Mouse (Mus musculus) gastrocnemius, postnatal 36 days (tissue): ENCODE results near the gene Pid1. TPM values are rescaled to one million over a fixed set of nuclear protein-coding genes. Genes with fewer than 3 reads are reported as not detected.

Experiments used
- DNase-seq, 2 experiments: peaks; one replicate each; pipeline ENCODE4 v3.0.0; 2022
- intact Hi-C: fragments of 180-260 bp; cut with DNase I; formaldehyde crosslinking; loops from one replicate; pipeline ENCODE4 v1.15.1; 2025
- long read RNA-seq, 2 experiments: library from polyadenylated mRNA; stranded (forward); transcript quantifications; one replicate each; pipeline ENCODE4 v2.0.0; 2021
- total RNA-seq, 2 experiments: library from RNA; stranded (reverse); gene quantifications; 2 replicates each; pipeline ENCODE4 v1.2.3; 2021

The Pid1 gene
- total RNA-seq = 1 to 10 TPM; 6.1 to 7.9 TPM
- long read RNA-seq, experiment 1, partial matches to known transcripts = 0 of 3 reads
- long read RNA-seq, experiment 1, other reads (novel, unspliced or antisense) = 1 of 3 reads
- long read RNA-seq, experiment 2, partial matches to known transcripts = 0 of 2 reads
- long read RNA-seq, experiment 2, other reads (novel, unspliced or antisense) = 0 of 2 reads

DNA sequence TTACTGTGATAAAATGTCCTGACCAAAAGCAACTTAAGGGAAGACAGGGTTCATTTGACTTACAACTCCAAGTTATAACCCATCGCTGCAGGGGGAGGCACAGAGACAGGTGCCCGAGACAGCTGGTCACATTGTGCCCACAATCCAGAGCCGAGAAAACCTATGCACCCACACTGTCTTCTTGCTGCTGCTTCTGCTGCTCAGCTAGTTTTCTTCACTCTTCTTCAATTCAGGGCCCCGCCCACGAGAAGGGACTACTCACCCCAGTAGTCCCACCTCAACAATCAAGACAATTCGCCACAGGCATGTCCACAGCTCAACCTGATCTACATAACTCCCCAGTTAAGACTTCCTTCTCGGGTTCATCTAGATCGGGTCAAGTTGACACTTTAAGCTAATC is at the start of gene Pid1:
Pid1 (minus strand) TSS at position 214 of the 400 bp plus-strand sequence.
- no peak for DNase-seq
- intact Hi-C loops = no loop called here

DNA sequence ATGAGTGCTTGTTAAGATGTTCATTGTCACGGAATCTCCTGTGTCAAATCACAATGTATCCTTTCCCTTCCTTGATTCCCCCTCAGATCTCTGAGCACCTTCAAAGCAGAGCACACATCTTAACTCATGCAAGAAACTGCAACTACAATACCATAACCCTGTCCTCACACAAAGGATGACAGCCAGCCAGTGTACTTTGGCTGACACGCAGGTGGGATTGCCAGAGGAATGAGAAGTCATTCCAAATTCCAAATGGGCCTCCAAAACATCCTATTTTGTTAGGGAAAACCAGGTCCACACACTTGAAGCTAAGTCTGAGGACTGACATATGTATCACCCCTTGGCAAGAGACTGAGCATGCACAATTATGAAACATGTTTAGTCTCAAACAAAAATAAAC is 45.5 kb upstream of the Pid1 start:
- DNase-seq = peak in 1 of 2 experiments; percentile 32
- intact Hi-C loops = no loop called here

DNA sequence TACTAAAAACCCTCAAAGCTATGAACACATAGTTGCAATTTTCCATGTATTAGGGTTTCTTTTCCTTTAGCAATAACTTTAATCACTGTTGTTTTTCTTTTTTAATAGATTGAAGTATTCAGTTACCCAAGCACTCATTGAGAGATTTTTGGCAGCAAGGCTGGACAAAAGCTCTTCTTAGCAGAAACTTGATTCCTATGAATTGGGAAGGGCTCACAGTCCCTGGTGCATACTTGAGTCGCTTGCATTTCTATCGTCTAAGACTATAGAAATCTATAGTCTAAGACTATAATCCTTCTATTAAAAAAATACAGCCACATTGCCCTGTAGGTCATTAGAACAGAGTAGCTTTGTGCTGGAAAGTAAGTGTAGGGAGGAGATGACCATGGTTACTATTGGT is 44.9 kb upstream of the Pid1 start:
- DNase-seq = no peak
- intact Hi-C loops = no loop called here

DNA sequence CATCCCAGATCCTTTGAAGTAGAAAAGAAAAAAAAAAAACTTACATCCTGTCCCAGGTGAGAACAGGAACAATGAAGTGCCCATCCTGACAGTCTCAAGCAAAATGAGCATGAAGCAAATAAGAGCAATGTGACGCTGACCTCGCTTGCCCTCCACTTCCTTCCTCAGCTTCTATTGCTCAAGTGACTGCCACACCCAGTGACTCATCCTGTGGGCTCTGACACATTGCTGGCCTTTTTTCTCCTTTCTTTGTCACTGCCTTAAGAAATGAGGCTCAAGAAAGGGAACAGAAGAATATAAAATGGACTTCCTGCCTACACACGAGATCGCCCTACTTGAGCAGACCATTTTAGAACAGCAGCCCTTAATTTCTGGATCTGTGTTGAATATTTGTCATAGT is 42.9 kb upstream of the Pid1 start:
- DNase-seq = peak; percentile 28 to 54
- intact Hi-C loops = no loop called here

DNA sequence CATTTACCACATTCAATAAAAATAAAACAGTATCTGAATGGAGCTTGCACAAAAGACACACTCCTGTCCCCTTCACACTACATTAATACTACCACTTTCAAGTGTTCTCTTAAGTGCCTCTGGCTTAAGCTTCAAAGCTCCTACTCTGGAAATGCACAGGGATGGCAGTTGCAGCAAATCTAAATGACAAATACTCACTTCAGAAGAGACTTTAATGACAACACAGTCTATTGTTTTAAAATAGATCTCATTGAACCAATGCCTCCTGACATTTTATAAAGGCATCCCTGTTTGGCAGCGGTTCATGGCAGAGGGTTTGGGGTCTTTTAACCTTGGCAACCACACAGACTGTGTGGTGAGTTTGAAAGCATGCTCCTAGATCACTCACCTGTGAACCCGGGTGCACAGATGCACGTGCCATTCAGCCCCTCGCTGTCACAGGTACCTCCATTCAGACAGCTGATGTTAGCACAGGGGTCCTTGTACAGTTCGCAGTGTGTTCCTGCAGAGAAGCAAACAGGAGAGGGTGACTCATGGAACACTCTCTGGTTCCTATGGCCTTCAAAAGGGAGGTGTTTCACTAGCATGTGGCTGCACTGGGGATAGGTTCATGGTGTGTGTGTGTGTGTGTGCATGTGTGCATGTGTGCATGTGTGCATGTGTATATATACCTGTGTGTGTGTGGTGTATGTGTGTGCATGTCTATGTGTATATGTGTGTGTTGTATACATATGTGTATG is 41.7 kb upstream of the Pid1 start:
- intact Hi-C loops = no loop called here
- no peak for DNase-seq

DNA sequence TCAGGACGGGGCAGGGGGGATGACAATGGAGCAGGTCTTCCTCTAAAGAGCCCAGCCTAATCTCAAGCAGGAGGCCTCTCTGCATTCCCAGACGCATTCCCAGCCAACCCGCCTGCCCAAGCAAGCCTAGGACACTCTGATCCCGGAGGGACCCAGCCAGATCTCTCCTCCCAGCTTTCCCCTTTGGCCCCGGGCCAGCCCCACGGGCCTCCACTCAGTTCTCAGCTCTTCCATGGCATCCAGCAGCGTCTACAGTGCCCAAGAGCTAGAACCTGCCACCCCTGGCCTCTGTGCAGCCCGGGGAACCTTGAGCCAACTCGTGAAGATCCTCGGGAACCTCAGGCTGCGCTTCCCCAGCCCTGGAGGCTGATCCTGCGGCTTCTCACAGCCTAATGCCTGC is 40.9 kb upstream of the Pid1 start:
- intact Hi-C loops = no loop called here
- DNase-seq = peak in 1 of 2 experiments; percentile 31

DNA sequence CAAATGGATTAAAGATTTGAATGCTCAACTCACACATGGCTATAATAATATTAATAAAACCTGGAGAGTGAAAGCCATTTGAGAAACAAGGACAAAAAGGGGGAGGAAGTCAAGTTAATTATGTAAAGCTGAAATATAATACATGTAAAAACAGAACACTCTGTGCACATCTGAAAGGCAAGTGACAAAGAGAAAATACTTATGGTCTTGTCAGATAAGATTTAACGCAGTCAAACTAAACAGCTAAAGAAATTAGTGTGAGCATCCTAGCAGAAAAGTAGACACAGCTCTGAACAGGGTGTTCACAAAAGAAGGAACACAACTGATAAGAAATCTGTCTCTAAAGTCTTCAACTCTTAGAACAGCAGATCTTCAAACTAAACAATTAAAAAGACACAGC is 38.2 kb upstream of the Pid1 start:
- DNase-seq = no peak
- intact Hi-C loops = no loop called here

DNA sequence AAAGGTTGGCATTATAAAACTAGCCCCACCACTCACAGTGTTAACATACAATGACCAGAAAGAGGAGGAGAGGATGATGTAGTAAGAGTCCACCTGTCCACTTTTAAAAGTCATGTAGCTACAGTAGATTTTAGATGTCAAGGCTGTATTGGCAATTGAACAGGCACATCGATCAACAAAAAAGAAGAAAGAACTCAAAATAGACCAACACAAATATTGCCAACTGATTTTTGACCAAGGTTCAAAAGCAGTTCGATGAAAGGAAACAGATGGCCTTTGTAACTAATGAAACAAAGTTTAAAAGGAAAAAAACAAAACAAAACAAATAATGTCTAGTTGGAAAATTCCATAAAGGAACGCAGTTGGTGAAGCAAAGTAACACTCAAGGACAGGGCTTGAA is 35.7 kb upstream of the Pid1 start:
- intact Hi-C loops = no loop called here
- DNase-seq = no peak

DNA sequence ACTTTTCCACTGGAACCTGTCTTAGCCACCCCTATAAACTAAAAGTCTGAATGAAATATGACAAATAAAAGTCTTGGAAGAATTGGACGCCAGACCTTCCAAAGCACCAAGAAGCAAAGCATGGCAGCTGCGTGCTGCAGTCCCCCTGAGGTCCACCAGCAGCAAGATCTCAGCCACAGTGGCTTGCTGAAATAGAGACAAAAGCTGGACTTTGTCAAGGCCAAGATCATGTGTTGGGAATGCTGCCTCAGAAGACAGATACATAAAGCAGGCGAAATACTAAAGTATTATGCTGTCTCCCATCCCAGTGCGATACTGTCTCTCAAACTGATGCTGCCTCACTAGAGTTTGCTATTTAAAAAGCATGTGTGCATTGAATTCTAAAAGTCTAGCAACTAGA is 35.1 kb upstream of the Pid1 start:
- intact Hi-C loops = no loop called here
- no peak for DNase-seq

DNA sequence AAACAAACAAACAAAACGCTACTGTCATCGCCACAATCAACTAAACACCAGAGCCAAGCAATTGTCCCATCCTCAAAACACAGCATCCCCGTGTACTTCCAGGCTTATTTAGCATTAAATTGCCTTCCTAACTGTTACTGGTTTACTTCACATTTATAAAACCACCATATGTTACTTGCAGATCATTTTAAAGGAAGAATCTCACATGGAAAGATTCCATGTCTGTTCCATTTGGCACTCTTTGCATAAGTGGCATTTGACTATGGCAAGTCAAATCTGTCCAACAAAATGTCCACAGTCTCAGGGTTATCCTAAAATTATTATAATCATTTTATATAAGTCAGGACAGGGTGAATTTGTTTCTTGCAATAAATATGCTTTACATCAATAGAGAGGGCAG is 32.8 kb upstream of the Pid1 start:
- no peak for DNase-seq
- intact Hi-C loops = no loop called here

DNA sequence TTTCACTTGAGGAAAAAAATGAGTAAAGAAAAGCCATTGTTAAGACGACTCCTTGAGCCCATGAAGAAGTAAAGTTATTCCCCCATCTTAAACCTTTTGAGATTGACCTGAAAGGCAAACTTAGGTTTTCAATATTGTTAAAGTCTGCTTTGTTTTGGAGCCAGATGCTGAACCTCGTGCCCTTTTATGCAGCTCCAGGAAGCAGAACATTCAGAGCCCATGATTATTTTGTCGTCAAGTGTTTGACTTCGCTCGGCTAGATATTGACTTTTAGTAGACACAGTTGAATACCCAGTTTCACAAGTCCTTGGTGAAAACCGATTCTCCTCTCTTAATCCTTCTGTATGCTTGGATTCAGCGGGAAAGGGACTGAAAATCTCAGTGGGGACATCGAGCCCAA is 31.9 kb upstream of the Pid1 start:
- intact Hi-C loops = no loop called here
- no peak for DNase-seq

DNA sequence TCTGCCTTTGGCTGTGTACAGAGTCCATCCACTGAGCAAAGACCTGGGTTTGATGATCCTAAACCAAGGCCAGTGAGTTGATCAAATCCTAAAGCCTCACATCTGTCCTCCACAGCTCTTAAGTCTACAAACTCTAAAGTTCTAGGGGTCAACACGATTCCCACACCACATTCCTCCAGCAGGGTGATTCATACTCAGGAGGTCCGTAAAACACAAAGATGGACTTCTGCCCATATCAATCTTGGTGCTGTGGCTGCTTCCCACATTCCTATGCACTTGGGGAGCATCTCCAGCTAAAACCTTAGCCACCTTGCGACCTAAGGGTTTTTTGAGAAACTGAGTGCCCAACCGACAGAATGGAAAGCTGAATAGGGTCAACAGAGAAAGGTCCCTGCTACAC is 27.0 kb upstream of the Pid1 start:
- no peak for DNase-seq
- intact Hi-C loops = no loop called here

DNA sequence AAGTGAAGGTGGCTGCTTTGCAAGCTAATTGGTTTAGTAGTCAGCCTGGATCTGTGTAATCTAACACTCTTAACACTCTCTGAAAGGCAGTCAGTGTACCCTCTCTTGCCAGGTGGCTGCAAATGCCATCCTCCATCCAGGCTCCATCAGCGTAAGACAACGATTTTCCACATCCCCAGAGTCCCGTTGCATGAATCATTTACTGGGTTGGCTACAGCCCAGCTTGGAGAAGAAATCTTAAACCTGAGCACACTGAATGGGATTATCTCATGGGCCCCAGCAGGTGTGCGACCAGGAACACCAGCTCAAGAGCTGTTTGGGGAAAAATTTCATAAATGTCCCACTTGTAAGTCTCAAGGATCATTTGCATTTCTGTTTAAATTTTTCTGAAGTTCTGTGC is 23.6 kb upstream of the Pid1 start:
- intact Hi-C loops = no loop called here
- no peak for DNase-seq

DNA sequence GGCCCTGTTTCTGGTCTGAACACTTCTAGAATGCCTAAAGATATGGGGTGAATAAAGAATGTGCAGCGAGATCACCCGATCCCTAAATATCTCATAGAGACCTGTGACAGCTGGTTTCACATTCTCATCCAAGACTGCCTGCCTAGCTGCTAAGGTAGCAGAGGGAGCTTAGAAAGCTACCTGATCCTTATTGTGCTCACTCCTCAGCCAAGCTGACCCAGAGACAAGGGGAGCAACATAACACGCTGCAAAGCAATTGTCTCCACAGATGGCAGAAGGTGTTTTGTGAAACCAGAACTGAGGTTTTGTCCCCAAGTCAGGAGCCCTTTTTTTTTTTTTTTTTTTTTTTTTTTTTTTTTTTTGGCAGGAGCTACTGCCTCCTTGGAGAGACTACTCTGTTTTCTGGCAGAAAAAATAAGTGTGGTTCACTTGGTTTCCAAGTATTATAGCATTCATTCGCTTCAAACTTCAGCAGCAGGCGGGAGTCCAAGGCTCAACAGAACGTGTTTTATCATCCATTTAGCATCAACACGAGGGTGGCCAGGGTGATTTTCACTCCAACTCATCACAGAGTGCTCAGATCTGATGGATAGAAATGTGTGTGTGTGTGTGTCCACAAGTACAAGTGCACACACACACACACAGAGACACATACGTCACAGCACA is 22.6 kb upstream of the Pid1 start:
- intact Hi-C loops = no loop called here
- DNase-seq = no peak

DNA sequence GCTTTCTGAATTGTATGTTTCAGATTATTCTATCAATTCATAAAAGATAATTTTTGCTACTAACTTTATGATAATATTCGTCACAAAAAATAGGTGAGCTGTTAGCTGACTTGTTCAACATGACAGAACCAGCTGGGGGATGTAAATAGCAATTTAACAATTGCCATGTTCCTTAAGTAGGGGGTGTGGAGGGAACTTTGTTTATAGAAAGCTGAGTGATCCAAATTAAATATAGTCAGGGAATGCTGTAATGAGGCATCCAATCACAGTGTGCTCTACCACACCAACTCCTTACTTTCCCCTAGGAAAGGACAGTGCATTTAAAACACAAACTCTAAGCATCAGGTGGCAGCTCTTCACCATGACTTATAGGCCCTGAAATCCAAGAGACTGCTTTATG is 18.7 kb upstream of the Pid1 start:
- intact Hi-C loops = no loop called here

DNA sequence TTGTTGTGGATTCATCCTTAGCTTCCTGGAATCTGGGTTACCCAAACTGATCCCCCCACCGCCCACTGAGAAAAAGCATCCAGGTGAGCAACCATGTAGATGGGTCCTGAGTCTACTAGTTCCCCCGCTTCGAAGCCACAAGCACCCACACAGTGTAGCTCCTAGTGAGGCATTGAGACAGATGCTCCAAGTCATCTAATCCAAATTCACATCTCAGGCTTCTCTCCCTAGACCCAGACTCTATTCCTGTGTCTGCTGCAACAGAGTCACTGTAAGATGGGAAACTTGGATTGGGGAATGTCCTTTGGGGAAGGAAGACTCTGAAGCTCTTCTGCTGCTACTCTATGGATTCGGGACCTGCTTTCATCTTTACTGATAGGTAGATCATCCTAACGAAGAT is 18.1 kb upstream of the Pid1 start:
- intact Hi-C loops = no loop called here
- DNase-seq = no peak

More for the DNA sequence above, 18.7 kb upstream of the Pid1 start:
- DNase-seq = no peak

DNA sequence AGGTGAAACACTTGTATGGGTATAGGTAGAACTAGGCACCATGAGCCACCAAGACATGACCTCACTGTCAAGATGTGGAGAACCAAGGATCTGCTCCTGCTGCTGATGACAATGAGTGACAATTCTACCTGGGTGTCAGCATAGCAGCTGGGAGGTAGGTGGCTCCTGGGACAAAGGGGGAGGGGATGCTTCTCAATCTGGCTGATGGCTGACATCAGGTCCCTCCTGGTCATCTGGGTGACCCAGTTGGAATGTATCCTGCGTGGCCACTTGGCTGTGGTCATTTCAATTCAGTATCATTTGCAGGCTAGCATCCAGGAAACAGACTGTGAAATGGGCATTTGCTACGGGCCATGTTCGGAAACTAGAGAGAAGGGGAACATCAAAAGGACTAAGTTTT is 16.9 kb upstream of the Pid1 start:
- intact Hi-C loops = no loop called here
- no peak for DNase-seq

DNA sequence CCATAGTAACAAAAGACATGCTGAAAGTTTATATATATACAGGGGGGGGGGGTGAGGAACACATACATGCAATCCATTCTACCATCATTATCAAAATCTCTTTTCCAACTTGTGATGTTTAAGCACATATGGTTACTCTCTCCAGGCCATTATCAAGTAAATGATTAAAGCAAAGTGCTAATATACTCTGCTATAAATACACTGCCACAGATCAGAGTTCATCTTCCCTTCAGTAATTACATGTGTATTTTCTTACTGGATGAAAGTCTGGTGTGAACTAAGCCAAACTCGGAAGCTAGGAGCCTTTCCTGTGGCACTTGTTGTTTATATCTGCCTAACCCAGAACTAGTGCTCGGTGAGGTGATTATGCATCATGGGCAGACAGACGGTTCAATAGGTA is 3.8 kb upstream of the Pid1 start:
- intact Hi-C loops = no loop called here

DNA sequence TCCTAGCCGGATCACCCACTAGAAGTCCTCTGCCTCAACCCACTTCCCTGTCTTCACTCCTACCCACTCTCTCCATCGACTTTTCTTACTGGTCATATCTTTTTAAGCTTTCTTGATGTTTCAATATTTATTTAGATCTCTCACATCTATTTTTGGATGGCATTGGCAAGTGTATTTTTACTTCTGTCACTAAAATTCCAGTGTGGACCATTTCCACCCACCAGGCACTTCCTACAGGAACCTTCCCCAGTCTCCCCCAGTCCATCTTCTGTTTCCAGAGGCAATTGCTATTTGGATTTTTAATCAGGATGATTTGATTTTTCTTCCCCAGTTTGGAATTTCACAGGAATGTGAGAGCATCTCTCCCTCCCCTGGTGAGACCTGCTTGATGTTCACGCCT is 2.6 kb upstream of the Pid1 start:
- no peak for DNase-seq
- intact Hi-C loops = no loop called here

More for the DNA sequence above, 3.8 kb upstream of the Pid1 start:
- DNase-seq = no peak

DNA sequence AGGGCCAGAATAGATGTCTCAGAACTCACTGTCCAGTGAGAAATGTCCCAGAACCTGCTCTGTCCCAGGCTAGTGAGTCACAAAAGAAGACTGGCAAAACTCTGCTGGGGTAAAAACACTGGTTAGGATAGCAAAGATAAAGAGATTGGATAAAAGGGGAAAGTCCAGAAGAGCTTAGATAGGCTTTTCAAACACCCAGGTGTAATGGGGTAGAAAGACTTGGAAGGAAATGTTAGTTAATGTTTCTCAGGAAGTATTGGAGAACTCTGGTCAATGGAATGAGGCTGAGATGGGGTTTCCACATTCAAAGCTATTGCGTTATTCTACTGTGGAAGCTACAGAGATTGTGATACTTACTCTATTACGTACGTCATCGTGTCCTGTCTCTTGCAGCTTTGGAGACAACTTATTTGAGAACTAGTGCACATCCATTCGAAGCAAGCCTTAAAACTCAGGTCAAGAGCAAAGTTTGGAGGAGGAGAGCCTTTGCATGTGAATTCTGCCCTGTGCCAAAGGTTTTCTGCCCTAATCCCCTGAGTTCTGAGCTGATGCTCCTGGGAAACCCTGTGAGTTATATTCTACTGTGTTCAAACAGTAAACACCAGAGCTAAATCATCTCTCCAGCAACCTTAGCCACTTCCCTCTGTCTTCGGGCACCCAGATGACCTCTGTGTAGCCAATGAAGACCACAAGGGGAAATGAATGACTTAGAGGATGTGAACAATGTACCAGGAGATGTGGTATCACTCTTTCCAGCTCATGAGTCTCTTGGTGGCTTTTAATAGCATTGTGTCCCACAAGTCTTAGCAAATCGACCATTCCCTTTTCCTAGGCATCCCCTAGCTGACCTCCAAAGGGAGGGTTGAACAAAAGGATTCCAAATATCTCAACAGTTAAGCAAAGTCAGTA is 1.0 kb downstream of the Pid1 start:
- no peak for DNase-seq
- intact Hi-C loops = no loop called here

DNA sequence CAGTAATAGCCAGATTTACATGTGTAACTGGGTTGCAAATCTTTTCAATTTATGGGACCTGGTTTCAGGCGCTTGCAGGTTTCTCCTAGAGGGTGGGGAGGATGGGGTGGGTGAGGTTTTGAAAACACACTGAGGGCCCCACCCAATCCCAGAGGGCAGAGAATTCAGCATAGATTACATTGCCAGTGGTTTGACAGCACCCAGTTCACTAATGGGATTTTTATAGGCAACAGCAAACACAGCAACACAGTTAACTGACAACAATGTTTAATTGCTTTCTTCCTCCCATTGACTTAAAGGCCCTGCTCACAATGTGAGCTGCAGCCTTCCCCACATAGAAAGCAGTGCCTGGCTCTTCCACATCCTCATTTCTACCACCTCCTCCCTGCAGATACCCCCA is 1.8 kb downstream of the Pid1 start:
- intact Hi-C loops = no loop called here
- DNase-seq = no peak
